Mouse (Mus musculus) lung, postnatal 0 days (tissue): ENCODE results near the gene Lcn6.

Experiments used
- CTCF ChIP-seq: IDR thresholded peaks from 2 replicates; pipeline ENCODE4 v1.5.1; 2016; ENCODE audit warnings: antibody characterized with exemption, mild to moderate bottlenecking
- EP300 ChIP-seq: IDR thresholded peaks from 2 replicates; pipeline ENCODE4 v1.6.1; 2016; ENCODE audit warnings: antibody characterized with exemption, mild to moderate bottlenecking, control low read depth

DNA sequence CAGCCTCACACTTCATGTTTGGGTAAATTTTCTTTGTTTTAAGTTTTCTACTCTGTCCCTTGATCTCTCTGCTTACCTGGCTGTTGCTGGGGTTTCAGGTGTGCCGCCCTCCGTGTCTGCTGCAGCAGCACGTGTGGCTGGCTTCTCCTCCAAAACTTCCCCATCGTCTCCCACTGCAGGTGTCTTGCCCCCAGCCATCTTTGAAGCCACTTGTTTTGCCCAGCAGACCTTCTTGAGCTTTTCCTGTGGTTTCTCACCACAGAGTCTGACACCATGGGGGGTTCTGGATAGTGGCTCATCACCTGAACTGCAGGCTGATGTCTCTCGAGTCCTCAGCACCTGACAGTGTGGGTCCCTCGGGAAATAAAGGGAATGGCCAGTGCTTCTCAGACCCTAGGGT is 3.0 kb downstream of the Lcn6 start:
- no peak for TF ChIP-seq CTCF
- TF ChIP-seq EP300, result no peak
